Mouse (Mus musculus): ENCODE measurements around the gene 1700010B08Rik. TPM values are rescaled to one million over a fixed set of nuclear protein-coding genes. Genes with fewer than 3 reads are reported as not detected.

The 1700010B08Rik gene
- polyA plus RNA-seq, 1 experiment from 2014 or later: not detected

GRCm38 (mm10) chr2:173716966-173717365 is 2.2 kb upstream of the 1700010B08Rik start:
- Histone ChIP-seq H3K27me3 (ENCODE audit: control insufficient read depth, insufficient read depth, low read length) (no peaks in the 10 kb centered on the region), H3K4me3 (ENCODE audit: control insufficient read depth in 1 of 2, insufficient read depth in 1 of 2, low read depth in 1 of 2, low read length in 2 of 2) (no peak overlapping the region), H3K4me2 (ENCODE audit: low read length) (no peak overlapping the region), H3K4me1 (ENCODE audit: control insufficient read depth in 2 of 2, insufficient read depth in 2 of 2, low read length in 2 of 2) (no peaks in the 10 kb centered on the region), H3K9me3 (ENCODE audit: control insufficient read depth, low read length) (no peaks in the 10 kb centered on the region), H3K27ac (replicated peaks in 1 of 2; ENCODE audit: control insufficient read depth in 1 of 2, insufficient read depth in 1 of 2, low read depth in 2 of 2, low read length in 2 of 2) (no peak overlapping the region), H3K9ac (ENCODE audit: low read length) (no peak overlapping the region), H3K36me3 (ENCODE audit: control insufficient read depth, insufficient read depth, low read length) (no peaks in the 10 kb centered on the region)
- 86% methylated on average over 5 of the region's 5 CpGs for WGBS
- ATAC-seq (ENCODE audit: insufficient number of reproducible peaks, insufficient read depth, low FRiP score, low read depth): no peak

- H3K4me3 ChIP-seq (ENCODE audit: control insufficient read depth in 1 of 2, insufficient read depth in 1 of 2, low read depth in 1 of 2, low read length in 2 of 2): no peak overlapping the region
- 66% methylated on average over 11 of the region's 11 CpGs for WGBS
- H3K27me3 ChIP-seq (ENCODE audit: control insufficient read depth, insufficient read depth, low read length): no peaks in the 10 kb centered on the region
- peaks cover 0 to 4% of the 10 kb centered on the region in 2 experiments; a peak in 1 of 4 replicates for H3K4me1 ChIP-seq (ENCODE audit: control insufficient read depth in 2 of 2, insufficient read depth in 2 of 2, low read length in 2 of 2)
- no peaks in the 10 kb centered on the region for H3K9me3 ChIP-seq (ENCODE audit: control insufficient read depth, low read length)
- no peaks in the 10 kb centered on the region for H3K36me3 ChIP-seq (ENCODE audit: control insufficient read depth, insufficient read depth, low read length)
- ATAC-seq (ENCODE audit: insufficient number of reproducible peaks, insufficient read depth, low FRiP score, low read depth): no peak
- H3K9ac ChIP-seq (ENCODE audit: low read length): no peak overlapping the region
- no peak overlapping the region for H3K27ac ChIP-seq (replicated peaks in 1 of 2; ENCODE audit: control insufficient read depth in 1 of 2, insufficient read depth in 1 of 2, low read depth in 2 of 2, low read length in 2 of 2)
- no peak overlapping the region for H3K4me2 ChIP-seq (ENCODE audit: low read length)
Measured at GRCm38 (mm10) chr2:173722251-173722857, 3.1 kb downstream of the 1700010B08Rik start.

GRCm38 (mm10) chr2:173724382-173724781 is 5.2 kb downstream of the 1700010B08Rik start:
- 53% methylated on average over 14 of the region's 14 CpGs for WGBS
- Histone ChIP-seq H3K4me1 (ENCODE audit: control insufficient read depth in 2 of 2, insufficient read depth in 2 of 2, low read length in 2 of 2) (peaks cover 0 to 4% of the 10 kb centered on the region in 2 experiments; a peak in 1 of 4 replicates), H3K27ac (replicated peaks in 1 of 2; ENCODE audit: control insufficient read depth in 1 of 2, insufficient read depth in 1 of 2, low read depth in 2 of 2, low read length in 2 of 2) (no peak overlapping the region), H3K27me3 (ENCODE audit: control insufficient read depth, insufficient read depth, low read length) (no peaks in the 10 kb centered on the region), H3K9ac (ENCODE audit: low read length) (no peak overlapping the region), H3K4me2 (ENCODE audit: low read length) (no peak overlapping the region), H3K4me3 (ENCODE audit: control insufficient read depth in 1 of 2, insufficient read depth in 1 of 2, low read depth in 1 of 2, low read length in 2 of 2) (no peak overlapping the region), H3K36me3 (ENCODE audit: control insufficient read depth, insufficient read depth, low read length) (no peaks in the 10 kb centered on the region), H3K9me3 (ENCODE audit: control insufficient read depth, low read length) (no peaks in the 10 kb centered on the region)
- ATAC-seq (ENCODE audit: insufficient number of reproducible peaks, insufficient read depth, low FRiP score, low read depth): no peak

- no peaks in the 10 kb centered on the region for H3K36me3 ChIP-seq (ENCODE audit: control insufficient read depth, insufficient read depth, low read length)
- no peaks in the 10 kb centered on the region for H3K9me3 ChIP-seq (ENCODE audit: control insufficient read depth, low read length)
- no peak overlapping the region for H3K9ac ChIP-seq (ENCODE audit: low read length)
- no peak overlapping the region for H3K4me2 ChIP-seq (ENCODE audit: low read length)
- WGBS: 72% methylated on average over 14 of the region's 15 CpGs
- no peak overlapping the region for H3K27ac ChIP-seq (replicated peaks in 1 of 2; ENCODE audit: control insufficient read depth in 1 of 2, insufficient read depth in 1 of 2, low read depth in 2 of 2, low read length in 2 of 2)
- H3K4me1 ChIP-seq (ENCODE audit: control insufficient read depth in 2 of 2, insufficient read depth in 2 of 2, low read length in 2 of 2): peaks cover 0 to 4% of the 10 kb centered on the region in 2 experiments; a peak in 1 of 4 replicates
- ATAC-seq (ENCODE audit: insufficient number of reproducible peaks, insufficient read depth, low FRiP score, low read depth): no peak
- no peak overlapping the region for H3K4me3 ChIP-seq (ENCODE audit: control insufficient read depth in 1 of 2, insufficient read depth in 1 of 2, low read depth in 1 of 2, low read length in 2 of 2)
- no peaks in the 10 kb centered on the region for H3K27me3 ChIP-seq (ENCODE audit: control insufficient read depth, insufficient read depth, low read length)
Measured at GRCm38 (mm10) chr2:173724940-173725807, 6.0 kb downstream of the 1700010B08Rik start.

GRCm38 (mm10) chr2:173725819-173726218 is 6.6 kb downstream of the 1700010B08Rik start:
- Histone ChIP-seq H3K4me2 (ENCODE audit: low read length) (no peak overlapping the region), H3K27ac (replicated peaks in 1 of 2; ENCODE audit: control insufficient read depth in 1 of 2, insufficient read depth in 1 of 2, low read depth in 2 of 2, low read length in 2 of 2) (no peak overlapping the region), H3K27me3 (ENCODE audit: control insufficient read depth, insufficient read depth, low read length) (no peaks in the 10 kb centered on the region), H3K36me3 (ENCODE audit: control insufficient read depth, insufficient read depth, low read length) (no peaks in the 10 kb centered on the region), H3K4me3 (ENCODE audit: control insufficient read depth in 1 of 2, insufficient read depth in 1 of 2, low read depth in 1 of 2, low read length in 2 of 2) (no peak overlapping the region), H3K9me3 (ENCODE audit: control insufficient read depth, low read length) (no peaks in the 10 kb centered on the region), H3K9ac (ENCODE audit: low read length) (no peak overlapping the region), H3K4me1 (ENCODE audit: control insufficient read depth in 2 of 2, insufficient read depth in 2 of 2, low read length in 2 of 2) (peaks cover 3 to 8% of the 10 kb centered on the region in 2 experiments; a peak in 1 of 4 replicates)
- 79% methylated on average over 4 of the region's 4 CpGs for WGBS
- no peak for ATAC-seq (ENCODE audit: insufficient number of reproducible peaks, insufficient read depth, low FRiP score, low read depth)

- no peaks in the 10 kb centered on the region for H3K9me3 ChIP-seq (ENCODE audit: control insufficient read depth, low read length)
- H3K9ac ChIP-seq (ENCODE audit: low read length): no peak overlapping the region
- H3K4me3 ChIP-seq (ENCODE audit: control insufficient read depth in 1 of 2, insufficient read depth in 1 of 2, low read depth in 1 of 2, low read length in 2 of 2): no peak overlapping the region
- H3K27me3 ChIP-seq (ENCODE audit: control insufficient read depth, insufficient read depth, low read length): no peaks in the 10 kb centered on the region
- no peak overlapping the region for H3K27ac ChIP-seq (replicated peaks in 1 of 2; ENCODE audit: control insufficient read depth in 1 of 2, insufficient read depth in 1 of 2, low read depth in 2 of 2, low read length in 2 of 2)
- ATAC-seq (ENCODE audit: insufficient number of reproducible peaks, insufficient read depth, low FRiP score, low read depth): no peak; the same call in 1 of the 2 replicates
- WGBS: 8% methylated on average over 9 of the region's 9 CpGs
- H3K4me1 ChIP-seq (ENCODE audit: control insufficient read depth in 2 of 2, insufficient read depth in 2 of 2, low read length in 2 of 2): peaks cover 3 to 4% of the 10 kb centered on the region in 2 experiments; a peak in 1 of 4 replicates
- no peaks in the 10 kb centered on the region for H3K36me3 ChIP-seq (ENCODE audit: control insufficient read depth, insufficient read depth, low read length)
- no peak overlapping the region for H3K4me2 ChIP-seq (ENCODE audit: low read length)
Measured at GRCm38 (mm10) chr2:173730444-173730966, 11.3 kb downstream of the 1700010B08Rik start.

- Histone ChIP-seq H3K4me1 (ENCODE audit: control insufficient read depth in 2 of 2, insufficient read depth in 2 of 2, low read length in 2 of 2) (peaks cover 12 to 17% of the 10 kb centered on the region in 2 experiments), H3K27me3 (ENCODE audit: control insufficient read depth, insufficient read depth, low read length) (no peaks in the 10 kb centered on the region), H3K9ac (ENCODE audit: low read length) (no peak overlapping the region), H3K27ac (replicated peaks in 1 of 2; ENCODE audit: control insufficient read depth in 1 of 2, insufficient read depth in 1 of 2, low read depth in 2 of 2, low read length in 2 of 2) (no peak overlapping the region), H3K36me3 (ENCODE audit: control insufficient read depth, insufficient read depth, low read length) (peaks cover 8% of the 10 kb centered on the region), H3K4me2 (ENCODE audit: low read length) (no peak overlapping the region), H3K9me3 (ENCODE audit: control insufficient read depth, low read length) (no peaks in the 10 kb centered on the region), H3K4me3 (ENCODE audit: control insufficient read depth in 1 of 2, insufficient read depth in 1 of 2, low read depth in 1 of 2, low read length in 2 of 2) (no peak overlapping the region)
- 59% methylated on average over 2 of the region's 2 CpGs for WGBS
- no peak for ATAC-seq (ENCODE audit: insufficient number of reproducible peaks, insufficient read depth, low FRiP score, low read depth)
Measured at GRCm38 (mm10) chr2:173734426-173734825, 15.2 kb downstream of the 1700010B08Rik start.

Data from heart, embryonic 14.5 days (tissue).